ENCODE assay signal across 10 mouse cellular contexts in genomic region chr15:84775421-84776174, GRCm38 (mm10). TPM values are rescaled to one million over a fixed set of nuclear protein-coding genes. Genes with fewer than 3 reads are reported as not detected.
DNase-seq lines count a peak whose midpoint lies in the region; ATAC-seq lines count a peak whose summit lies in the region.
"Had no signal": no experiment of that assay in that cellular context is flagged by ENCODE, and none has a peak within 500 bp of the region (broad histone marks: within the 10 kb centered on the region; RNA-seq: fewer than 3 reads in every experiment).

No protein-coding gene starts in this region.

- H3K9ac ChIP-seq in forebrain, embryonic 14.5 days (ENCODE audit: low read length): peak overlapping the region; percentile 36; the same call in 1 of the 2 replicates
- peak overlapping the region; percentile 25; the same call in 1 of the 2 replicates for H3K9ac ChIP-seq in midbrain, embryonic 13.5 days (replicated peaks)
- H3K9ac ChIP-seq: liver, embryonic 15.5 days had no signal

- intact Hi-C loops in gastrocnemius, postnatal 14 days (cut with DNase I; ENCODE audit: low total_unique reads): no loop called here

- peaks cover 10% of the 10 kb centered on the region; the same call in 1 of the 2 replicates for H3K4me1 ChIP-seq in forebrain, embryonic 14.5 days (ENCODE audit: control insufficient read depth, insufficient read depth, low read length)
- peaks cover 34% of the 10 kb centered on the region for H3K4me1 ChIP-seq in midbrain, embryonic 13.5 days (replicated peaks)
- H3K4me1 ChIP-seq: liver, embryonic 15.5 days had no signal

- no peaks in the 10 kb centered on the region for H3K36me3 ChIP-seq in forebrain, embryonic 14.5 days (ENCODE audit: control insufficient read depth, insufficient read depth, low read length)
- H3K36me3 ChIP-seq in midbrain, embryonic 13.5 days: no peaks in the 10 kb centered on the region
- H3K36me3 ChIP-seq: liver, embryonic 15.5 days had no signal

- no peaks in the 10 kb centered on the region for H3K9me3 ChIP-seq in forebrain, embryonic 14.5 days (replicated peaks; ENCODE audit: control insufficient read depth, low read length)
- no peaks in the 10 kb centered on the region for H3K9me3 ChIP-seq in midbrain, embryonic 13.5 days
- H3K9me3 ChIP-seq: liver, embryonic 15.5 days had no signal

- DNase-seq in gastrocnemius, postnatal 14 days: peak; percentile 24
- no peak for DNase-seq in gastrocnemius, adult 18-20 months (ENCODE audit: low spot score)
- peak; percentile 51 for DNase-seq in Muller cell, postnatal 12 days (ENCODE audit: inconsistent ontology term)
- peak; percentile 58 for DNase-seq in forebrain, embryonic 14.5 days (ENCODE audit: low spot score)
- DNase-seq in urinary bladder, adult 18-20 months (ENCODE audit: low spot score in 2 of 2): no peak
- DNase-seq in liver: no peak
- DNase-seq in thymus, postnatal 25 days: no peak
- DNase-seq: adrenal gland, postnatal 10 days had no signal

- no peak overlapping the region for H3K4me3 ChIP-seq in forebrain, embryonic 14.5 days (ENCODE audit: low read depth, low read length)
- 0 out of 2 replicates have a peak overlapping the region, but pooled peaks have one; percentile 8 for H3K4me3 ChIP-seq in midbrain, embryonic 13.5 days (replicated peaks)
- H3K4me3 ChIP-seq: liver, embryonic 15.5 days had no signal

- peak overlapping the region; percentile 29 for H3K4me2 ChIP-seq in forebrain, embryonic 14.5 days (ENCODE audit: low read length)
- peak overlapping the region; percentile 39 for H3K4me2 ChIP-seq in midbrain, embryonic 13.5 days (replicated peaks)
- H3K4me2 ChIP-seq: liver, embryonic 15.5 days had no signal

- ATAC-seq in forebrain, embryonic 14.5 days: peak; percentile 49; the same call in 1 of the 2 replicates
- peak; percentile 64 for ATAC-seq in midbrain, embryonic 13.5 days

- WGBS in forebrain, embryonic 14.5 days: 14% methylated on average over 20 of the region's 20 CpGs
- 8% methylated on average over 20 of the region's 20 CpGs for WGBS in midbrain, embryonic 13.5 days

- no peaks in the 10 kb centered on the region for H3K27me3 ChIP-seq in forebrain, embryonic 14.5 days (replicated peaks; ENCODE audit: control insufficient read depth, insufficient read depth, low read length)
- no peaks in the 10 kb centered on the region for H3K27me3 ChIP-seq in midbrain, embryonic 13.5 days
- H3K27me3 ChIP-seq: liver, embryonic 15.5 days had no signal

- H3K27ac ChIP-seq in forebrain, embryonic 14.5 days (ENCODE audit: low read depth, low read length): peak overlapping the region; percentile 5; the same call in 1 of the 2 replicates
- peak overlapping the region; percentile 57 for H3K27ac ChIP-seq in midbrain, embryonic 13.5 days
- H3K27ac ChIP-seq: liver, embryonic 15.5 days had no signal

RNA-seq across cellular contexts. Expression of gene Arhgap8, which starts 55.7 kb away (rescaled TPM):
- total RNA-seq in gastrocnemius, postnatal 14 days (2021): under 1 TPM in 1 of 2 experiments, not detected in 1; 0.29 TPM
- total RNA-seq in gastrocnemius, adult 18-20 months (2021): under 1 TPM in 1 of 2 experiments, not detected in 1; 0.14 TPM
- 0.20 and 0.37 TPM in 2 replicates for polyA plus RNA-seq in forebrain, embryonic 14.5 days (2014; fragmentation: Nextera tagmentation; extraction: Ambion mirVana)
- 0.61 and 0.67 TPM in 2 replicates for polyA plus RNA-seq in midbrain, embryonic 13.5 days (2015; fragmentation: Nextera tagmentation; extraction: Ambion mirVana)

Comparison
In these comparisons a context has a peak if more than half of its experiments do, and no peak if none do; other contexts are left out.
1. DNase-seq: peak in gastrocnemius, postnatal 14 days (single experiment), Muller cell, postnatal 12 days (single experiment) and forebrain, embryonic 14.5 days (single experiment); none in gastrocnemius, adult 18-20 months (single experiment), urinary bladder, adult 18-20 months (0 of 2), liver (single experiment) and thymus, postnatal 25 days (single experiment).